Mouse (Mus musculus) monocyte, adult 2 months (primary cell): ENCODE data around the gene AU022751.
"Not testable (repeated sequence)": the region's sequence is repeated elsewhere in the genome, so short reads cannot be mapped to it uniquely, and the experiment has no call there.

ENCODE experiments used
- DNase-seq, 2 experiments: peaks; one replicate each; pipeline ENCODE4 v3.0.0; 2022; ENCODE audit warnings: low spot score in 2 of 2, low read depth in 1 of 2

The AU022751 gene

DNA sequence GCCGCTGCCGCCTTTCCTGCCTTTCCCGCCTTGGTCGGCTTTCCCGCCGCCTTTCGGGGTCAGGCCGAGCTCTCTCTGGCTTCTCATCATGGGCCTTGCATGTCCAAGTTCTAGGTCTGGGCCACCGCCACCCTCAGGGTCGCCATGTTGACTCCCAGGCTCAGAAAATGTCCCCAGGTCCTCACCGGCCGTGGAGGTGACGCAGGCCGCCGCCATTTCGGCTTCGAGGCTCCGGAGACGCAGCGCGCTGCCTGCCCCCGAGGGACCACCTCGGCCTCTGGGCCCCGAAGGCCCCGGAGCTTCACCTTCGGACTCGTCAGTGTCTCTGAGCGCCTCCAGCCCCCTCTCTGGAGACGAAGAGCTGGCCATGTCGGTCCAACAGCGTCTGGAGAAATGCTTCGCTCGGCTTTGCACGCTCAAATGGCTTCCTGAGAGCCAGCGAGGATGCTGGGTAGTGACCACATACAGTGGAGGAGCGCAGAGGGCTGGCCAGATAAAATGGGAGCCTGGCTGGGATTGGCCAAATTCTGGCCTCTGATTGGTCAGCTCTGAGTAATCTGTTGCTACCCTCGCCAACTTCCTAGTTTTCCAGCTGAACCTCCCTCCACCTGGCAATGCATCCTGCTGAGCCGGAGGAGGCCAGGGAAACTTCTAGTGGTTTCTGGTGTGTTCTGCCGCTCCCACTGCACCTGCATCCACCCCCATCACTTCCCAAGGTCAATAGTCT lies at the start of gene AU022751:
Gene AU022751, minus strand, starts transcription at position 466 of the 727 bp plus-strand sequence.
- no peak for DNase-seq

- no peak for DNase-seq
These were observed 9.0 kb upstream of the AU022751 start for GRCm38 (mm10) chrX:6091996-6092757.

- no peak for DNase-seq
These were observed 8.3 kb upstream of the AU022751 start for GRCm38 (mm10) chrX:6091547-6091946.

GRCm38 (mm10) chrX:6061563-6061962 lies 21.7 kb downstream of the AU022751 start:
- no peak for DNase-seq

DNA sequence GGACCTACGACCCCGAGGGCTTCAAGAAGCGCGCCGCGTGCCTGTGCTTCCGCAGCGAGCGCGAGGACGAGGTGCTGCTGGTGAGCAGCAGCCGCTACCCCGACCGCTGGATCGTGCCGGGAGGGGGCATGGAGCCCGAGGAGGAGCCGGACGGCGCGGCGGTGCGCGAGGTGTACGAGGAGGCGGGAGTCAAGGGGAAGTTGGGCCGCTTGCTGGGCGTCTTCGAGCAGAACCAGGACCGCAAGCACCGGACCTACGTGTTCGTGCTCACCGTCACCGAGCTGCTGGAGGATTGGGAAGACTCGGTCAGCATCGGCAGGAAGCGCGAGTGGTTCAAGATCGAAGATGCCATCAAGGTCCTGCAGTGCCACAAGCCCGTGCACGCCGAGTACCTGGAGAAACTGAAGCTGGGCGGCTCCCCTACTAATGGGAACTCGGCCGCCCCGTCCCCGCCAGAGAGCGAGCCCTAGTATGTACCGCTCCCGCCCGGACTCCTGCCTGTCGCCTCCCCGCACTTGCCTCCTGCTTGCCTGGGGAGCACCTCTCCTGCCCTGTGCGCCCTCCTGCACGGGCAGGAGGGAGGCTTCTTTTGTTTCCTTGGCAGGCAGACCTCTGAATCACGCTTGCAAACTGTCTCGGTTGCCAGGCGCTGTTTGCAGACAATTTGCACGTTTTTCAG lies 35.1 kb downstream of the AU022751 start:
- DNase-seq: not testable (repeated sequence)

- DNase-seq: not testable (repeated sequence)
These were observed 35.9 kb downstream of the AU022751 start, which contains the start of gene Nudt11 for GRCm38 (mm10) chrX:6047066-6047935. TSS of gene Nudt11 (plus strand) at chrX:6047453.
